Mouse (Mus musculus): Measurements from ENCODE around the gene Hip1r. TPM values are rescaled to one million over a fixed set of nuclear protein-coding genes. Genes with fewer than 3 reads are reported as not detected.

The Hip1r gene
- total RNA-seq, 2 experiments from 2014 or later: 7.2 to 11.1 TPM

DNA sequence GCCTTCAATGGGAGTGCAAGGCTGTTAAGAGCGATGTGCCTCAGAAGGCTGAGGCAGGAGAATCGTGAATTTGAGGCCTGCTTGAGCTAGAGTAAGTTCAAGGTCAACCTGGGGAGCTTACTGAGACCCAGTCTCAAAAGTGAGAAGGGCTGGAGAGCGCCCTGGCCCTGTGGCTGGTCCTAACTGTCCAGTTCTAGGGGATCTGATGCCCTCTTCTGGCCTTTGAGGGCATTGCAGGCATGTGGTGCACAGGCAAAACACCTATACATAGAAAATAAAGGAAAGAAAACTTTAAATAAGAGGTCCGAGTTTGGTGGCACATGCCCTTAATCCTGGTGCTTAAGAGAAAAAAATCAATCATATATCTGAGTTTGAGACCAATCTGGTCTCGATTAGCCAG, 19.4 kb downstream of the Hip1r start:
- intact Hi-C loops (cut with DNase I; ENCODE audit: low total_unique reads): loop anchor here (2.0 to 5.0 kb wide), 2 partner anchors 46 to 800 kb away; no protein-coding TSS in a partner anchor
- peak; percentile 83 for DNase-seq

- intact Hi-C loops (cut with DNase I; ENCODE audit: low total_unique reads): loop anchor here (2.0 to 5.0 kb wide), 2 partner anchors 47 to 801 kb away; no protein-coding TSS in a partner anchor
- no peak for DNase-seq
These were observed 20.0 kb downstream of the Hip1r start for GRCm38 (mm10) chr5:123993263-123994036.

GRCm38 (mm10) chr5:123994468-123994867, 21.0 kb downstream of the Hip1r start:
- intact Hi-C loops (cut with DNase I; ENCODE audit: low total_unique reads): loop anchor here (5.0 kb wide), 1 partner anchor 802 kb away; no protein-coding TSS in a partner anchor
- no peak for DNase-seq

DNA sequence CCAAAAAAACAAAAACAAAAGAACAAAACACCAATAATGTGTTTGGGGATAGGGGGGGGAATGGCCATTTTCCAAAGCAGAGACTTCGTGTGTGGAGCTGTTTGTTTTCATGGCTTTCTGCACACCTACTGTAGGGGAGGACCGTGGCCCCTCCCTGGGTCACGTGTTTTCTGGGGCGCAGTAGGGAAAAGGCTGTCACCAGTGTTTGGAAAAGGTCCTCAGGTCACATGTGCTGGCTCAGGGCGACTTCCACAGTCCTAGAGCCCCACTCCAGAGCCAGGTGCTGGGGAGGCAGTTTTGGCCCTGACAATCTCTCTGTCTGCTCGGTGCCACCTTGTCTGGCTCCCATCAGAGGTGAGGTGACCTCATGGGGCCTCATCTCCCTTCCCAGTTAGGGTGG, 22.0 kb downstream of the Hip1r start:
- intact Hi-C loops (cut with DNase I; ENCODE audit: low total_unique reads): no loop called here

DNA sequence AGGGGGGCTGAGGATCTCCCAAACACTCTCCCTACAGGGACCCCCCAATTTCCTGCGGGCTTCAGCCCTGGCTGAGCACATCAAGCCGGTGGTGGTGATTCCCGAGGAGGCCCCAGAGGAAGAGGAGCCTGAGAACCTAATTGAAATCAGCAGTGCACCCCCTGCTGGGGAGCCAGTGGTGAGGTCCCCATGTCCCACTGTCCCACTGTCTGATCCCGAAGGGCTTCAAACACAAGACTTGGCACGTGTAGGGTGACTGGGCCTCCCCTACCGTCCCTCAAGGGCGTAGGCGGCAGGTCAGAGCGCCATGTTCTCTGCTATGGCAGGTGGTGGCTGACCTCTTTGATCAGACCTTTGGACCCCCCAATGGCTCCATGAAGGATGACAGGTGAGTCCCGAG, 22.8 kb downstream of the Hip1r start:
- intact Hi-C loops (cut with DNase I; ENCODE audit: low total_unique reads): no loop called here
- DNase-seq: peak; percentile 54

More for the DNA sequence above, 22.0 kb downstream of the Hip1r start:
- DNase-seq: no peak

- DNase-seq: no peak
- intact Hi-C loops (cut with DNase I; ENCODE audit: low total_unique reads): no loop called here
These were observed 23.3 kb downstream of the Hip1r start for GRCm38 (mm10) chr5:123996695-123997094.

DNA sequence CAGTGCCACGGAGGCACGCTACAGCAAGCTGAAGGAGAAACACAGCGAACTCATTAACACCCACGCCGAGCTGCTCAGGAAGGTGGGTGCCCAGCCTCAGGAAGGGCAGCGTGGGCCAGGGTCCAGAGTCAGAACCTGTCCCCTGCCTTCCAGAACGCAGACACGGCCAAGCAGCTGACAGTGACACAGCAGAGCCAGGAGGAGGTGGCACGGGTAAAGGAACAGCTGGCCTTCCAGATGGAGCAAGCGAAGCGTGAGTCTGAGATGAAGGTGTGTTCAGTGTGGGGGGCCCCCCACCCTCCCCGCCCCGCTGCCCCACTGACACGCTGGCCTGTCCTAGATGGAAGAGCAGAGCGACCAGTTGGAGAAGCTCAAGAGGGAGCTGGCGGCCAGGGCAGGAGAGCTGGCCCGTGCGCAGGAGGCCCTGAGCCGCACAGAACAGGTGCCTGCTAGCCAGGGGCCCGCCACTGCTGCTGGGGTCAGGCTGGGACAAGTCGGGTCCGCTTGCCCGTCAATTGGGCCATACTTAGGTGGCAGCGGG, 23.9 kb downstream of the Hip1r start:
- peak; percentile 44 for DNase-seq
- intact Hi-C loops (cut with DNase I; ENCODE audit: low total_unique reads): no loop called here

DNA sequence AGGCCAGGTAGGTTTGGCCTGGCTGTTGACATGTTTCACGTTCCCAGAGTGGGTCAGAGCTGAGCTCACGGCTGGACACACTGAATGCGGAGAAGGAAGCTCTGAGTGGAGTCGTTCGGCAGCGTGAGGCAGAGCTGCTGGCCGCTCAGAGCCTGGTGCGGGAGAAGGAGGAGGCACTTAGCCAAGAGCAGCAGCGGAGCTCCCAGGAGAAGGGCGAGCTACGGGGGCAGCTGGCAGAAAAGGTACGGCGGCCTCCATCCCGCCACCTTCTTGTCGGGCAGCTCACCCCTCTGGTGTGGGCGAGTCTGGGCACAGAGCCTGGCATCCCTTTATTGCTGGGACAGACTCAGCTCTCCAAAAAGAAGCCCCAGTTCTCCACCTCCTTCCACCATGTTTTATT, 24.4 kb downstream of the Hip1r start:
- DNase-seq: no peak
- intact Hi-C loops (cut with DNase I; ENCODE audit: low total_unique reads): no loop called here

GRCm38 (mm10) chr5:123998370-123998769, 24.9 kb downstream of the Hip1r start:
- intact Hi-C loops (cut with DNase I; ENCODE audit: low total_unique reads): no loop called here
- no peak for DNase-seq

DNA sequence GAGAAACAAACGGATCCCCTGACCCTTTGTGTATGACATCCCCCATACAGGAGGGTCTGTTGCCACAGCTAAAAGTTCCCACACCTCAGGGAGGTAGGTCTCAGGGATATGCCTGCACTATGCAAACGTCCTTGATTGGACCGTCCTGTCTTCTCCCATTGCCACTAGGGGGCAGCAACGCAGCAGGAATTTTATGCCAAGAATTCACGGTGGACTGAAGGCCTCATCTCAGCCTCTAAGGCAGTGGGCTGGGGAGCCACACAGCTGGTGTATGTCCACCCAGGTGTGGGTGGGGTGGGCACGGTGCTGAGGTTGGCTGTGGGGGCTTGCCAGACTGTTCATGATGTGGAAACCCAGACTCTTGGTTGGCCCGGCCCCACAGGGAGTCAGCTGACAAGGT, 27.4 kb downstream of the Hip1r start:
- peak; percentile 82 for DNase-seq
- intact Hi-C loops (cut with DNase I; ENCODE audit: low total_unique reads): no loop called here

GRCm38 (mm10) chr5:124001274-124001673, 27.8 kb downstream of the Hip1r start:
- DNase-seq: no peak
- intact Hi-C loops (cut with DNase I; ENCODE audit: low total_unique reads): no loop called here

DNA sequence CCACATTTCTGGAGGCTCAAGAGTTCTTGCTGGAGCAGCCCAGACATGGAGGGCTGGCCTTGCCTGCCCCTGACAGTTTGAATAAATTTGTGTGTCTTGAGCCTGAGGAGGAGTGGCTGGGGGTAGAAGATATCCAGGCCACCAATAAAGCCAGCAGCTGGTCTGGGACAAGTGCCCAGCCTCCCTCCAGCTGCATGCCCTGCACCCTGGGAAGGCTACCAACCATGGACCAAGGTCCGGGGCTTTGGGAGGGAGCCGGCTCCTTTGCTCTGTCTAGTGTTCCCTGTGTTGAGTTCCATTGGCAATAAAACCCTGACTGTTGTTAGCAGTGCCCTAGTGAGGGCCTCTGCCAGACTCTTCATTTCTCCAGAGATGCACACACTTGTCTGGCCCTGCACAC, 29.4 kb downstream of the Hip1r start:
- DNase-seq: peak; percentile 76
- intact Hi-C loops (cut with DNase I; ENCODE audit: low total_unique reads): loop anchor here (2.0 kb wide), 1 partner anchor 82 kb away; no protein-coding TSS in a partner anchor

DNA sequence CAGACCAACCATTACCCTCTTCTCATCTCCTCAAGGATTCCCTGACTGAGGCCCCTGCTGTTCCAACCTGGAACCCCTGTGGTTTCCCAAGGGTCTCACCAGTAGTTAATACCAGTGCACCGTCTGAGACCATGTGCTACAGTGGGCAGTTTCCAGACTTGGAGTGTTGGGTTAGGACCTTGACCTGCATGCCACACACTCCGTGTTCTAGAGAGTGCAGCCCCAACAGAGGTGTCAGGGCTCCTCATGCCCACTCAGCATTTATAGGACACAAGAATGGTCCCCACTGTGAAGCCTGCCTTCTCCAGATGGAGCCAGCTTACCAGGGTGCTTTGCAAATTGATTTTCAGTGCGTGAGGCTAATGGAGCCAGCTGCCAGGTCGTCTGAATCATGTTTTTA, 29.9 kb downstream of the Hip1r start:
- intact Hi-C loops (cut with DNase I; ENCODE audit: low total_unique reads): loop anchor here (2.0 kb wide), 1 partner anchor 81 kb away; no protein-coding TSS in a partner anchor
- DNase-seq: no peak

- intact Hi-C loops (cut with DNase I; ENCODE audit: low total_unique reads): no loop called here
- DNase-seq: no peak
These were observed 31.1 kb downstream of the Hip1r start for GRCm38 (mm10) chr5:124004356-124005150.

GRCm38 (mm10) chr5:124005151-124005500, 31.7 kb downstream of the Hip1r start:
- intact Hi-C loops (cut with DNase I; ENCODE audit: low total_unique reads): no loop called here

DNA sequence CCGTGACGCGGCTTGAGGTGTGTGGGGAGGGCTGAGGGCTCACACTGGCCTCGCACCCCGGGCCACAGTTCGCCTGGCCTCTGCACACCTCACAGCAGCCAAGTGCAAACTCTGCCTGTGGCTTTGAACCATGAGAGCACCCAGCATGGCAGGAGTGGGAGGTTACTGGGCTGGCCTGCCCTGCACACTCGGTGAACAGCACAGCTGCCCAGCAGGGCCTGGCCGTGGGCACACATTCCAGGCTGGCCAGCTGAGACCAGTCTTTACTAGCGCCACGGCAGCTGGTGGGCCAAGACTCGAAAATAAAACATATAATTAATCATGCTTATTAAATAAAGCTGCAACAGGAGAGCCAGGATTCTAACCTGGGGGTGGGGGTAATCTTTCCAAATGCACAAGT, 32.2 kb downstream of the Hip1r start:
- DNase-seq: no peak

More at GRCm38 (mm10) chr5:124005151-124005500, 31.7 kb downstream of the Hip1r start:
- DNase-seq: no peak

GRCm38 (mm10) chr5:124006082-124006873, 32.9 kb downstream of the Hip1r start:
- DNase-seq: no peak
- intact Hi-C loops (cut with DNase I; ENCODE audit: low total_unique reads): no loop called here

More for the DNA sequence above, 32.2 kb downstream of the Hip1r start:
- intact Hi-C loops (cut with DNase I; ENCODE audit: low total_unique reads): no loop called here

- intact Hi-C loops (cut with DNase I; ENCODE audit: low total_unique reads): no loop called here
- DNase-seq: no peak
These were observed 33.6 kb downstream of the Hip1r start for GRCm38 (mm10) chr5:124006891-124007491.

GRCm38 (mm10) chr5:124010077-124010476, 36.6 kb downstream of the Hip1r start:
- intact Hi-C loops (cut with DNase I; ENCODE audit: low total_unique reads): loop anchor here (5.0 kb wide), 1 partner anchor 37 kb away; no protein-coding TSS in a partner anchor
- DNase-seq: no peak
